Mouse (Mus musculus) right cerebral cortex, adult 18-20 months (tissue): Measurements from ENCODE around the gene Bdkrb2.

Experiments
- DNase-seq: peaks from one replicate; pipeline ENCODE4 v3.0.0; 2022; ENCODE audit warnings: mixed read lengths

Gene Bdkrb2

GRCm38 (mm10) chr12:105547151-105547550 lies 15.9 kb upstream of the Bdkrb2 start:
- no peak for DNase-seq

GRCm38 (mm10) chr12:105548001-105548400 lies 15.0 kb upstream of the Bdkrb2 start:
- DNase-seq: no peak

DNA sequence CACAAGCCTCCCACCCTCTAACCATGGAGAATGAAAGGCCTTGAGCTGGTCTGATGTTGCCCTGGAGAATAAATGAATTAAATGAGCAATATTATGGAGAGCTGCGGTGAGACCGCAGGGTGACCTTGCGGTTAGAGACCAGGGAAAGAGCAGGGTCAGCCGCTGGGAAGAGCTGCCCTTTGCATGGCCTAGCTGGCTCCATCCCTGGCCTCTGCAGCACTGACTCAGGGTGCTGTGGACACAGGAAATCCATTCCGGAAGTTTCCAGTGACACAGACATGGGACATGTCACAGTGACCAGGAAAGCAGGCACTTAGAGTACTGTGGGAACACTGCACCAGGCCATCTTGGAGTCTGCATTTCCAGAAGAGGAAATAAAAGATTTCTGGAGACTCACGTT lies 14.1 kb upstream of the Bdkrb2 start:
- DNase-seq: no peak

- DNase-seq: no peak
Observed at GRCm38 (mm10) chr12:105549835-105550802, 12.9 kb upstream of the Bdkrb2 start.

- DNase-seq: no peak
Observed at GRCm38 (mm10) chr12:105551551-105551989, 11.5 kb upstream of the Bdkrb2 start.

DNA sequence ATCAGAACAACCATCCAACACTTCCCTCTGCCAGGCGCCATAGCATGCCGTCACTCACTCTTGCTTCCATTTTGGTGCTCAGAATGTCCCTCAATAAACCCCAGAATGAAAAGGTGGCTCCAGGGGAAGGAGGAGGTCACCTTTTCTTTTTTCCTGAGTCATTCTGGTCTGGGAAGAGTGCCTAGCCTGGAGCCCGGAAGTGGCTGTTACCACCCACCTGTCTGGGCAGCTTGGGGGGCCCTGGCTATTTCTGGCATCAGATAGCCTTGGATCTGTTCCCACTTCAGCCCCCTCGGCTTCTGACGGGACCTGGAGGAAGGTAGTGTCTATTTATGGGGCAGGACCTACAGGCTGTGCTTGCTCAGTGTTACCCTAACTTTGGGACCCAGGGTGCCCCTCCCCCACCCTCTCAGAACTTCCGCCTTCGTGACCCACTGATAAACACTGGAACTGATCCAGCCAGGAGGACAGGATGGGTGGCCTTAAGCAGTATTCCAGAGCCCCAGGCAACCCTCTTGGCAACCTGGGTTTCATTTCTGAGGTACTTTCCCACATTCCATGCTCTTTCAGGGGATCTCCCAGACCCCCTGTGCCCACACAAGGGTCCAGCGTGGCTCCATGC lies 8.8 kb upstream of the Bdkrb2 start:
- DNase-seq: no peak

DNA sequence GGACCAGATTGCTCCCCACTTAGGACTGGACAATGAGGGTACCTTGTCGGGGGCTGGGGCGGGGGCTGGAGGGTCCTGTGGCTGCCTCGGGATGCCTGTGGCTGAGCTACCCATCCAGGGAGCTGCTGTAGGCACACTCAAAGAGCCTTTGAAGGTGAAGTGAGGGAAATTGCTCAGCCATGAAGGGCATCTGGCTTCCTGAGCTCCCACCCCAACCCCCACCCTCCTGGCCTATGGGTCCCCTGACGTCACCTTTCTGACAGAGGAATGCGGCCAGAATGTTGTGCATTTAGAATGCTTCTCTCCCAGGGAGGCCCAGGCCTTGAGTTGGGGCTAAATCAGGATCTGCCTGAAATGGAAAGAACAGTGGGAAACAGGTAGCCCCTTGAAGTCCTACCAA lies 7.9 kb upstream of the Bdkrb2 start:
- DNase-seq: no peak

DNA sequence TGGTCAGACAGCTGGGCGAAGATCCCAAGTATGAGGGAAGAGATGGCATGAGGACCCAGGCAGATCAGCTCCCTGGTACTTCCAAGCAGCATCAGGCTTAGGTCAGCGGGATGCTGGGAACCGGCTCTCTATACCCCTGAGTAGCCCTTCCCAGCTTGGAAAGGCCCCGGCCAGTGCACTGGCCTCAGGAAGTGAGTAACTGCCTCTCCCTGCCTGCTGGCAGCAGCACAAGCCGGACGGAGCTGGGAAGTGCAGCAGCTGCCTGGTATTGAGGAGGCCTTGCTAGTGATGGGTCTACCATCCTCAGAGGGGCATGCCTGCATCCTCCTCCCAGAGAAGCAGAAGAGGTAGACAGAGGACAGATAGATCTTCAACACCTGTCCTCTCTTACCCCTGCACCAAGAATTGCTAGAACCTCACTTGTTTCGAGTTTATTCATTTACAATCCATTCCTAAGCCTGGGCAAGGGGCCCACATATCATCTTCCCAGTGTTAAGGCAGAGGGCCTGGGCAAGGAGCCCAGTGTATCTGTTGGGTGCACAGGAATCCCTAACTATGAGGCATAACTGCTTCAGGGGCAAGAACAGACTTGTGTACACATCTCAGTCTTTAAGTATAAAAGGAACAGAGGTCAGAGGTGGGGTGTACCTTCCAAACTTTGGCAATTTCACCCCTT lies 5.6 kb upstream of the Bdkrb2 start:
- no peak for DNase-seq

GRCm38 (mm10) chr12:105561007-105561534 lies 2.0 kb upstream of the Bdkrb2 start:
- DNase-seq: peak; percentile 78

GRCm38 (mm10) chr12:105562056-105562820 lies 788 bp upstream of the Bdkrb2 start:
- DNase-seq: no peak

GRCm38 (mm10) chr12:105563726-105564275 lies 775 bp downstream of the Bdkrb2 start:
- DNase-seq: peak; percentile 19

GRCm38 (mm10) chr12:105565221-105565620 lies 2.2 kb downstream of the Bdkrb2 start:
- no peak for DNase-seq

DNA sequence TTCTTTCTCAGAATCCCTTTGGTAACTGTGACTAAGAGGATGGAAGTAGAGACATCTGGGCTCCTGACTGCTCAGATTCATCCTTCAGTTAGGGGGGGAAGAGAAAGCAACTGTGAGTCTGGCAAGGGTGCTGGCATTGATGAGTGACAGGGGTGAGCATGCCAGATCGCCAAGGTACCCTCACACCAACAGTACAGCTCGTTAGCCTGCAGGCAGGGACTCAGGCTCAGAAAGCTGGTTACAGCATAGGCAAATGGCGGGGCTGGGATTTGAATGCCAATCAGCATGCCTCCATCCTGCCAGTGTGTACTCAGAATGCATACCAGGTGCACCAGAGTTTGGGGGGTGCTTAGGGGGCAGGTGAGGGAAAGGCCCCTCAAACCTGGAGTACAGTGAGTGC lies 8.8 kb downstream of the Bdkrb2 start:
- DNase-seq: no peak

- no peak for DNase-seq
Observed at GRCm38 (mm10) chr12:105572622-105573021, 9.6 kb downstream of the Bdkrb2 start.

- no peak for DNase-seq
Observed at GRCm38 (mm10) chr12:105574356-105574755, 11.3 kb downstream of the Bdkrb2 start.

DNA sequence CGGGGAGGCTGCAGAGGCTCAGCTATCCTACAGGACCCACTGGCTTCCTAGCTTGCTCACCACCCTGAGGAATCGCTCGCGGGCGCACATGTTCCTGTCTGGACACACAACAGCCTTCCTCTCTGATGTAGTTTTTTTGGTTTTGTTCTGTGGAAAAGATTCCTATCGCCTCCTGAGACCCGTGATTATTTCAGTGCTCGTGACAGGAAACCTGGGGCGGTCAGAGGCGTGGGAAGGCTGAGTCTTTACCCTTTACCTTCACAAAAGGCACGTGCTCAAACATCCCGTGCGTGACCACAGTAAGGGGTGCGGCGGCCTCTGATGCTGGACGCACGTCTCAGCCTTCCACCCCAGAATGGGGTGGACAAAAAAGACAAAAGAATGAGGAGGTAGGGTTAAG lies 17.5 kb downstream of the Bdkrb2 start:
- DNase-seq: no peak

DNA sequence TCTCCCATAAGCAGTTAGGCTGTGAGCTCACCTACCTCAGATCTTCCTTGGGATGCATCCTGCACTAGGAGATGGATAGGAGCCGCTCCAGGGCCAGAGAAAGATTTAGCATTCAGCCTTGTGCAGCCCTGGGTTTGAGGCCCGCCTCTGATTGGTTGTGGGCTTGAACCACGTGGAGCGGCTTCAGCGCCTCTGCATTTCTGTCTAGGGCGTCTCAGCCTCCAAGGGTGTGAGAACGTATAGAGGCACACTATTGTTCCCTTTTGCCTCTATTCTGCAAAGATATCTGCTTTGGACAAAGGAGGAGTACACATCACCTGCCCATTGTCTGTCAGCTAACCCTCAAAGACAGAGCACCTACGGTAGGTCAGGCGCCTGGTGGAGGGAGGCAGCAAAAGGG lies 19.5 kb downstream of the Bdkrb2 start:
- no peak for DNase-seq

DNA sequence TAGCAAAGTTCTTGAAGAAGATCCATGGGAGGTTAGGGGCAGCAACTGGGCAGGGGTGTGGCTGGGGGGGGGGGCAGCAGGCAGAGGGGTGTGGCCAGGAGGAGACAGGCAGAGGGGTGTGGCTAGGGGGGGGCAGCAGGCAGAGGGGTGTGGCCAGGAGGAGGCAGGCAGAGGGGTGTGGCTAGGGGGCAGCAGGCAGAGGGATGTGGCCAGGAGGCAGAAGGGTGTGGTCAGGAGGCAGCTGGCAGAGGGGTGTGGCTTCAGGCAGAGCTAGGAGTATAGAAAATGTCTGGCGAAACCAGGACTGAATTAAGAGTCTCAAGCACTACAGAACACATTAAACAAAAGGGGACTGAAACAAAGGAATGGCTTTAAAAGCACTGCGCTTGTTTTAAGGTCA lies 20.5 kb downstream of the Bdkrb2 start:
- no peak for DNase-seq

DNA sequence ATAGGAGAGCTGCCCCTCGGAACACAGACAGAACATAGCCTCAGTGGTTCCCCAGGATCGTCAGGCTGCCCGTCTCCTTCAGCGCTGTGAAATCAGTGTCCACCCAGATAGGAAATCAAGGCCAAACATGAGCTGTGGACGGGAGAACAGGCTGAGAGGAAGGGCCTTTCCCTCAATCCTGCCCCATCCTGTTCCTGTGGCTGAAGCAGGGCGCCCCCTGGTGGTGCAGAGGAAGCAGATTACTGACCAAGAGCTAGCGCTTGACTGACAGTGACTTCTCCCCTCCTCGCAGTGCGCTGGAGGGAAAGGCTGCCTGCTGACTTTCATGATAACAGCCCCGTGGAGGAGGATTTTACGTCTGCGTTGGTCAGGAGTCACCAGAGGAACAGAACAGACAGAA lies 21.8 kb downstream of the Bdkrb2 start:
- DNase-seq: peak; percentile 76

GRCm38 (mm10) chr12:105587526-105587925 lies 24.5 kb downstream of the Bdkrb2 start:
- no peak for DNase-seq

- DNase-seq: no peak
Observed at GRCm38 (mm10) chr12:105590786-105591185, 27.8 kb downstream of the Bdkrb2 start.

DNA sequence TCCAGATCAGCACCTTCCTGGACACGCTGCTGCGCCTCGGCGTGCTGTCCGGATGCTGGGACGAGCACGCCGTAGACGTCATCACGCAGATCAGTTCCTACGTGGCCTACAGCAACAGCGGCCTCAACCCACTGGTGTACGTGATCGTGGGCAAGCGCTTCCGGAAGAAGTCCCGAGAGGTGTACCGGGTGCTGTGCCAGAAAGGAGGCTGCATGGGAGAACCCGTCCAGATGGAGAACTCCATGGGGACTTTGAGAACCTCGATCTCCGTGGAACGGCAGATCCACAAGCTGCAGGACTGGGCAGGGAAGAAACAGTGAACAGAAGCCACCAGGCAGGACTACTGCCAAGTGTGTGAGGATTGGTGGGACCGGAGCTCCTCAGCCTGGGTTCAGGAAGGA lies 29.3 kb downstream of the Bdkrb2 start:
- no peak for DNase-seq
